Comparison of ENCODE assay signal across 9 mouse cellular contexts in the genomic region with DNA sequence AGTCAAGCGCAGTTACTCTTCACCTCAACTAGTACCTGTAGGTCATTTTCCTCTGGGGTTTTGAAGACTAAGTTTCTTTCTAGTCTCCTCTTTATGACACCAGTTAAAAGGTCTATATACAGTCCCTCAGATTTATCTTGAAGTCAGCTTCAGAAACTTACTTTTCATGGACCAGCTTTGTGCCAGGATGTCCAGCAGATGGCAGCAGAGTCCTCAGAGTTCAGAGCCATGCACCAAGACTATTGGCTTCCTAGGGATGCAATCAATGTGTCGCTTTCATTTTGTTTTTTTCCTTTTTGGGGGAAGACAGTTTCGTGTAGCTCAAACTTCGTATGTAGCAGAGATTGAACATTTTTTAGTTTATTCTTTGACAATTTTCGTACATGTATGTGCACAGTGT. TPM values are rescaled to one million over a fixed set of nuclear protein-coding genes. Genes with fewer than 3 reads are reported as not detected.
A peak's percentile ranks its signal among the peaks of the same experiment; 100 is the strongest.
DNase-seq lines count a peak whose midpoint lies in the region.
"Had no signal": no experiment of that assay in that cellular context is flagged by ENCODE, and none has a peak within 500 bp of the region (broad histone marks: within the 10 kb centered on the region; RNA-seq: fewer than 3 reads in every experiment).

No protein-coding gene starts in this region.

- peak; percentile 67 to 69 for DNase-seq in B cell, adult 2 months
- DNase-seq in adrenal gland, adult 2 months: peak; percentile 70
- DNase-seq in embryo, embryonic 10 days (ENCODE audit: low spot score): peak; percentile 91
- DNase-seq in gastrocnemius, postnatal 25 days: peak; percentile 18
- peak; percentile 72 for DNase-seq in kidney, adult 18-20 months
- DNase-seq in left cerebral cortex, postnatal 36 days (ENCODE audit: low spot score in 2 of 2): peak; percentile 70 to 73
- peak; percentile 77 for DNase-seq in neural tube, embryonic 10.5 days (ENCODE audit: extremely low spot score, low spot score)
- peak; percentile 72 for DNase-seq in telencephalon, adult 2 months (ENCODE audit: low read depth, low spot score)

- intact Hi-C loops in left cerebral cortex, postnatal 36 days (cut with DNase I): loop anchor here (1.0 kb wide), 1 partner anchor 166 kb away; no protein-coding TSS in a partner anchor

RNA-seq across cellular contexts. Expression of a gene that starts 1.1 kb away (rescaled TPM):
- 1 to 10 TPM; 1.6 to 2.1 TPM for total RNA-seq in adrenal gland, adult 2 months (2021)
- 0.25 and 0.26 TPM in 2 replicates for polyA plus RNA-seq in adrenal gland, adult 2 months (2012; rRNA removed)
- total RNA-seq in gastrocnemius, postnatal 25 days (2021): 1 to 10 TPM in 1 of 2 experiments, under 1 TPM in 1; 0.51 to 1.1 TPM
- total RNA-seq in left cerebral cortex, postnatal 36 days (2021): 1 to 10 TPM; 2.6 to 3.2 TPM
- polyA plus RNA-seq: erythroblast, embryonic 14.5 days had no signal

RNA-seq across cellular contexts. Expression of a gene that starts 23.7 kb away (rescaled TPM):
- total RNA-seq in adrenal gland, adult 2 months (2021): 10 to 100 TPM; 28.2 to 69.0 TPM
- polyA plus RNA-seq in adrenal gland, adult 2 months (2012; rRNA removed): 2.9 and 4.5 TPM in 2 replicates
- 1 to 10 TPM; 7.7 to 8.4 TPM for total RNA-seq in gastrocnemius, postnatal 25 days (2021)
- total RNA-seq in left cerebral cortex, postnatal 36 days (2021): 10 to 100 TPM; 18.7 to 27.1 TPM

Comparison
In these comparisons a context has a peak if more than half of its experiments do, and no peak if none do; other contexts are left out.
1. Peak in every context shown above with its lines: DNase-seq.
2. DNase-seq: peak in every context shown above with its lines; median percentile 91 in embryo, embryonic 10 days; 77 in neural tube, embryonic 10.5 days; 72 in kidney, adult 18-20 months; 72 in telencephalon, adult 2 months; 72 in left cerebral cortex, postnatal 36 days; 70 in adrenal gland, adult 2 months; 68 in B cell, adult 2 months; 18 in gastrocnemius, postnatal 25 days.